Mouse (Mus musculus) MEL (cell line): ENCODE measurements around the gene Abhd16a.

Experiments used
- CHD2 ChIP-seq: IDR thresholded peaks from 2 replicates; pipeline ENCODE4 v1.6.1; 2011; ENCODE audit warnings: low read length, improper control_type of control experiment
- CTCF ChIP-seq, 3 experiments: IDR thresholded peaks in 2 of 3; conservative IDR thresholded peaks in 1 of 3; 2 replicates each; pipeline ENCODE4 v1.5.1; 2011 to 2012; ENCODE audit warnings: low read length in 3 of 3, low read depth in 2 of 3, mild to moderate bottlenecking in 2 of 3, improper control_type of control experiment in 1 of 3, inconsistent platforms in 1 of 3, mixed read lengths in 1 of 3, moderate library complexity in 1 of 3; ENCODE audit not compliant: control insufficient read depth in 1 of 3, insufficient read depth in 1 of 3, poor library complexity in 1 of 3, severe bottlenecking in 1 of 3
- EP300 ChIP-seq, 2 experiments: IDR thresholded peaks; 2 replicates each; pipeline ENCODE4 v1.6.1; 2011; ENCODE audit warnings: improper control_type of control experiment in 2 of 2, low read length in 2 of 2, low read depth in 1 of 2, mild to moderate bottlenecking in 1 of 2
- KAT2A ChIP-seq: conservative IDR thresholded peaks from 2 replicates; pipeline ENCODE4 v1.6.1; 2012; ENCODE audit warnings: low read depth, low read length, improper control_type of control experiment, inconsistent platforms
- MEF2A ChIP-seq: IDR thresholded peaks from 2 replicates; pipeline ENCODE4 v1.6.1; 2014; ENCODE audit warnings: low read depth, mild to moderate bottlenecking, inconsistent platforms, low read length, improper control_type of control experiment; ENCODE audit not compliant: poor library complexity, insufficient replicate concordance, severe bottlenecking; ENCODE audit errors: extremely low read depth

DNA sequence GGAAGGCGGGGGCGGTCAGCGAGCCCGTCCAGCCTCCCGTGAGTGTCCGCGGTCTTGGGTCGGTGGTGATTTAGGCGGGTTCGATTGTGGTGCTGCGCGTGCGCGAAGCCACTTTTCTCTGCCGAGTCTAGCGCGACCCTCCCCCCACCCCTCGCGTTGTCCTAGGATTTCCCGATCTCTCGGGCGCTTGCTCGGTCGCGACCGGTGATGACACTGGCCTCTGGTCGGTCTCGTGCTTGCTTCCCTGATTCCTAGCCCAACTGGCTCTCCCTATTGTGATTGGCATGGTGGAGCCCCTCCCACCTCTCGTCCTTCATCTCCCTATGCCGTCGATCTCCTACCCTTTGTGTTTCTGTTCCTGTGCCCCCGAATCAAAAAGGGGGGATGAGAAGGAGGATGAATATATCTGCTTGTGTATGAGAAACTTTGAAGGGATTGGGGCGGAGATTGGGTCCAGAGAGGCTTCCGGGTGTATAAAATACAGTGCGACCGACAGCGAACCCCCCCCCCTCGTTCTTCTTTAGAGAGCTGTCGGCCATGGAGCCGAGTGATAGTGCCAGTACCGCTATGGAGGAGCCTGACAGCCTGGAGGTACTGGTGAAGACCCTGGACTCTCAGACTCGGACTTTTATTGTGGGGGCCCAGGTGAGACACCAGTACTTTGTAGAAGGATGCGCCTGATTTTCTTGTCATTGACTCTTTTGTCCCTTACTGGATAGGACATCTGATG is 46.7 kb downstream of the Abhd16a start:
- TF ChIP-seq EP300 (IDR thresholded peaks at IDR 0.05; ENCODE audit: low read depth in 1 of 2, low read length in 2 of 2) = no peak; a peak in 1 of 4 replicates
- TF ChIP-seq MEF2A = no peak
- no peak for TF ChIP-seq KAT2A
- TF ChIP-seq CHD2 = no peak
- TF ChIP-seq CTCF (IDR thresholded peaks at IDR 0.05 in 2 of 3, conservative IDR thresholded peaks at IDR 0.05 in 1 of 3; ENCODE audit: control insufficient read depth in 1 of 3, insufficient read depth in 1 of 3, low read depth in 2 of 3, low read length in 3 of 3, poor library complexity in 1 of 3, severe bottlenecking in 1 of 3) = no peak
